Mouse (Mus musculus) right cerebral cortex, postnatal 25 days (tissue): ENCODE data around the gene Trappc6a.

Source experiments
- DNase-seq: peaks from one replicate; pipeline ENCODE4 v3.0.0; 2022

Trappc6a gene

DNA sequence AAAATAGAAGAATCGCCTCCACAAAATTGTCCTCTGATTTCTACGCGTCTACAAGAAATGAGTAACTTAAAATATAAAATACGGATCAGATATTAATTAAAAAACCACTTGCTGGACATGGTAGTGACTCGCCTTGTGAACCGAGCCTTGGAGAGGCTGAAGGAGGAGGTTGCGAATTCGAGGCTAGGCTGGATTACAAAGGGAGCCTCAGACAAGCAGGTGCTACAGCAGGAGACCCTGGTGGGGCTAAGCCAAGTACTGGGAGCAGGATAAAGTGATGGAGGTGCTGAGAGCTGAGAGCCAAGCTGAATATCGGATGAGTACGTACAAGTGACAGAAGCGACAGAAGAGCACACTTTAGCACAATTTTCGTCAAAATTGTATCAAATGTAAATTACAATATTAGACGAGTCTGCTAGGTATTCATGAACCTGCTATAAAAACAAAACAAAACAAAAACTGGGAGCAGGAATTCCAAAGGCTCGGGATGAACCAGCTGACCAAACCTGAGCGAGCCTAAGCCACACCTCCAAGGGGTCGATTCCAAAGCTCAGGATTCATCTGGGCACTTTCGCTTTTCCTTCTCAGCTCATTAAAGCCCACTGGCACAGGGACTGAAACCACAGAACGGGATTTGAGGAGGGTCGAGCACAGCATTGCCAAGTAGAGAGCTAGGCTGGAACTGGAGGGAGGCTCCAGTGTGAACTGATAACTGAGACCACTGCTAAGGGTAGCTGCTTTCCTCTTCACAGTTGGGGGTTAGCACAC, 54.6 kb downstream of the Trappc6a start, which contains the start of gene Ppp1r37:
Gene Ppp1r37, minus strand, starts transcription at position 434 of the 768 bp plus-strand sequence.
- no peak for DNase-seq

DNA sequence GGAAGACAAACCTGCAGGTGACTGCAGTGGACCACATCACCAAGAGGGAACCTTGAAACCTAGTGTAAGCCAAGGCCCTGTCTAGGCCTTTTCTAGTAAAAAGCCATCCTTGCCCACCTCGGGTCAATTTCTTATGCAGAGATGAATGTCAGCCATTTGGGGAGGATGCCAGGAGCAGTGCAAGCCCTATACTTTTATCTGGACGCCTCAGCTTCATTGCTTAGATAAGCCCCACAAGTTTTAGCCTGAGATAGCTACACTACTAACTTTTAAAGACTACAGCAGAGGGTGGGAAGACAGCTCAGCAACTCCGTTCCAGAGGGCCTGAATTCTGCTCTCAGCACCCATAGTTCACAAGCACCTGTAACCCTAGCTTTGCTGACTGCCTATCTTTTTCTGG, 55.7 kb downstream of the Trappc6a start:
- DNase-seq: no peak

GRCm38 (mm10) chr7:19564455-19564854, 56.3 kb downstream of the Trappc6a start:
- DNase-seq: no peak
